Mouse (Mus musculus) colon, adult 2 months (tissue): ENCODE data around the gene Dcdc2c. TPM values are rescaled to one million over a fixed set of nuclear protein-coding genes. Genes with fewer than 3 reads are reported as not detected.

Source experiments
- polyA plus RNA-seq: library from polyadenylated mRNA; depleted of rRNA; stranded (reverse); fragments of >200 nt; gene quantifications from 2 replicates; pipeline ENCODE4 v1.2.3, GENCODE M21; 2012; rRNA removed

Gene Dcdc2c
- polyA plus RNA-seq, result not detected in 2 replicates

DNA sequence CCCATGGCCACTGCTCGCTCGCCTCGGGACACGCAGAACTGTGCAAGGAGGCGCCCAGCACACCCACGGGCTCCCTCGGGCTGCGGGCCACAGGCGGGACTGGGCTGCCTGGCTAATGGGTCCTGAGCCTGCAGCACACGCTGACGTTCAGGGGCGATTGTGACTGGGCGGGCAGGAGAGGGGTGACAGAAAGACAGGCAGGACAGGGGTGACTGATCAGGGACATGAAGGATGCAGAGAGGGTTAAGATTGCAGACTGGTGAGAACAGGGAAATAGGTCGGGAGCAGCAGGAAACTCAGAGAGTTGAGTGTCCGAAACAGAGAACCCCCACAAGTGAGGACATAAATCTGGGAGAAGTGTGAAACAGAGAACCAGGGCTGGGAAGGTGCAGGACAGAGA, at the start of gene Dcdc2c:
Gene Dcdc2c (minus strand): TSS at position 101 of the 400 bp plus-strand sequence.

DNA sequence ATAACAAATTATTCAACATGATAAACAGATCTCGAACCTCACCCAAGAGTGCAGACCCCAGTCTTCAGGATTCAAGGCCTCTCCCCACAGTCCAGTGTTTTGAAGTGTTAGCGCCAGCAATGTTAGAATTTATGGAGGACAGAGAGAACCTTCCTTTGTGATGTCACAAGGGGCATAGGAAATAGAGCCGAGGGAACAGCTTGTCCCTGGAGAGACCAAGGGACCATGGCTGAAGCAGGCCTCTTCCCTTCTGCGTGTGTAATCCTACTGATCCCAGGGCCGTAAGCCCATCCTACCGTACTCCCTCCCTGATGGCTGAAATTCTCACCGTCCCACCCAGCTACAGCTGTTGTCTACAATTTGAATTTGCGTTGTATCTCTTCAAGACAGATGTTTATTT, 30.2 kb upstream of the Dcdc2c start, which contains the start of gene Allc:
Gene Allc (minus strand): TSS at position 101 of the 400 bp plus-strand sequence.

Other genes with a start within 250 kb of the Dcdc2c start
- gene Allc, start 30.1 kb upstream of the Dcdc2c start, polyA plus RNA-seq, result not detected in 2 replicates
- 0.13 and 0.29 TPM in 2 replicates for gene Colec11, start 71.0 kb upstream of the Dcdc2c start, polyA plus RNA-seq
- 189 and 308 TPM in 2 replicates for gene Rps7, start 83.6 kb upstream of the Dcdc2c start, polyA plus RNA-seq
- 8.4 and 9.7 TPM in 2 replicates for gene Rnaseh1, start 97.2 kb upstream of the Dcdc2c start, polyA plus RNA-seq
- gene Adi1, start 122.8 kb upstream of the Dcdc2c start, polyA plus RNA-seq, result 7.2 and 7.7 TPM in 2 replicates
- 16.5 and 20.5 TPM in 2 replicates for gene Trappc12, start 198.1 kb upstream of the Dcdc2c start, polyA plus RNA-seq
- gene Eipr1, start 199.4 kb upstream of the Dcdc2c start, polyA plus RNA-seq, result 33.0 and 38.6 TPM in 2 replicates